9 mouse cellular contexts compared by ENCODE assay signal in the genomic region with DNA sequence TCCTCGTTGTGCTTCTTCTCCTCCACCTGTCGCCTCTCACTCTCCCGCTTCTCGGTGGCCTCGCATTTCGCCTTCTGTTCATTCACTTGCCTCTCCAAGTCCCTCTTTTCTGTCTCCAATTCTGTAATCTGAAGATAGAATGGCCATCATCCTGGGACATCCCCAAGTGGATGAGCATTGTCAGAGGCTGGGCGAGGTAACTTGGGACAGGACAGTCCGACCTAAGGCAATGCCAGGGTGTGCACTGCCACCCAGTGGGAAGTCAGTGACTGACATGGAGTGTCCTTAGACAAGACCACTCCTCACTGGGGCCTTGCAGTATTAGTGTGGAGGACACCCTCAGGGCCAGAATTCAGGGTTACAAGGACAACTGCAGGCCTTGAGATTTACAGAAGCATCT. TPM values are rescaled to one million over a fixed set of nuclear protein-coding genes. Genes with fewer than 3 reads are reported as not detected.
DNase-seq lines count a peak whose midpoint lies in the region; ATAC-seq and TF ChIP-seq lines count a peak whose summit lies in the region.
"Had no signal": no experiment of that assay in that cellular context is flagged by ENCODE, and none has a peak within 500 bp of the region (broad histone marks: within the 10 kb centered on the region; RNA-seq: fewer than 3 reads in every experiment).

No protein-coding gene starts in this region.

- no peaks in the 10 kb centered on the region for H3K79me3 ChIP-seq in C2C12 (ENCODE audit: low read depth)

- no peak overlapping the region for H3K4me3 ChIP-seq in C2C12 (ENCODE audit: insufficient read depth, poor library complexity, severe bottlenecking)
- H3K4me3 ChIP-seq in forebrain, embryonic 10.5 days = peak overlapping the region; percentile 41
- H3K4me3 ChIP-seq in liver, embryonic 16.5 days (ENCODE audit: low read depth, low read length) = no peak overlapping the region
- peak overlapping the region; percentile 17; the same call in 1 of the 2 replicates for H3K4me3 ChIP-seq in neural tube, embryonic 13.5 days
- H3K4me3 ChIP-seq: erythroblast, embryonic 14.5 days had no signal

- H3K27me3 ChIP-seq in C2C12 (ENCODE audit: control insufficient read depth, insufficient read depth, insufficient read length) = no peaks in the 10 kb centered on the region
- H3K27me3 ChIP-seq in forebrain, embryonic 10.5 days (ENCODE audit: poor library complexity, severe bottlenecking) = no peaks in the 10 kb centered on the region
- H3K27me3 ChIP-seq in liver, embryonic 16.5 days (ENCODE audit: control insufficient read depth, insufficient read depth, low read depth, low read length) = no peaks in the 10 kb centered on the region
- H3K27me3 ChIP-seq in neural tube, embryonic 13.5 days = 0 out of 2 replicates have a peak, but pooled peaks cover 4% of the 10 kb centered on the region

- H3K79me2 ChIP-seq in C2C12 (ENCODE audit: control insufficient read depth, insufficient read depth) = no peaks in the 10 kb centered on the region

- H3K4me1 ChIP-seq in forebrain, embryonic 10.5 days = peaks cover 30% of the 10 kb centered on the region
- H3K4me1 ChIP-seq in liver, embryonic 16.5 days (ENCODE audit: control insufficient read depth, low read depth, low read length) = peaks cover 7% of the 10 kb centered on the region
- no peaks in the 10 kb centered on the region; the same call in 1 of the 2 replicates for H3K4me1 ChIP-seq in neural tube, embryonic 13.5 days (replicated peaks)

- no peak overlapping the region for H3ac ChIP-seq in C2C12 (ENCODE audit: control insufficient read depth, insufficient read length, low read depth)

- peak; percentile 53 for TF ChIP-seq CTCF in C2C12 (IDR thresholded peaks at IDR 0.05; ENCODE audit: control insufficient read depth, insufficient read depth, insufficient read length)

- H3K36me3 ChIP-seq in C2C12 (ENCODE audit: control insufficient read depth, insufficient read depth) = peaks cover 22% of the 10 kb centered on the region
- peaks cover 23% of the 10 kb centered on the region for H3K36me3 ChIP-seq in forebrain, embryonic 10.5 days (replicated peaks)
- peaks cover 9% of the 10 kb centered on the region for H3K36me3 ChIP-seq in liver, embryonic 16.5 days (ENCODE audit: control insufficient read depth, insufficient read depth)
- H3K36me3 ChIP-seq in neural tube, embryonic 13.5 days = peaks cover 26% of the 10 kb centered on the region

- intact Hi-C loops in heart, postnatal 10 days (cut with DNase I) = loop anchor here (1.0 kb wide), 1 partner anchor 116 kb away; no protein-coding TSS in a partner anchor

- WGBS in forebrain, embryonic 10.5 days = 2% methylated on average over 8 of the region's 8 CpGs
- 5% methylated on average over 8 of the region's 8 CpGs for WGBS in liver, embryonic 16.5 days (ENCODE audit: insufficient replicate concordance)
- 4% methylated on average over 8 of the region's 8 CpGs for WGBS in neural tube, embryonic 13.5 days

- peak; percentile 40 to 47 for DNase-seq in adrenal gland, adult 18-20 months (ENCODE audit: low spot score in 2 of 2)
- DNase-seq in forebrain, embryonic 10.5 days (ENCODE audit: extremely low spot score, low spot score) = peak; percentile 72
- DNase-seq in heart, postnatal 10 days = peak; percentile 71 to 79
- peak; percentile 82 to 87 for DNase-seq in kidney, postnatal 4 days
- peak; percentile 79 for DNase-seq in testis, postnatal 10 days (ENCODE audit: low spot score)

- no peaks in the 10 kb centered on the region for H3K9me3 ChIP-seq in forebrain, embryonic 10.5 days
- H3K9me3 ChIP-seq in liver, embryonic 16.5 days (replicated peaks; ENCODE audit: control insufficient read depth, low read length) = no peaks in the 10 kb centered on the region
- H3K9me3 ChIP-seq in neural tube, embryonic 13.5 days = no peaks in the 10 kb centered on the region

- peak overlapping the region; percentile 42 for H3K4me2 ChIP-seq in liver, embryonic 16.5 days (ENCODE audit: low read depth, low read length)
- H3K4me2 ChIP-seq in neural tube, embryonic 13.5 days = peak overlapping the region; percentile 49

- ATAC-seq in liver, embryonic 16.5 days (ENCODE audit: low read depth) = no peak
- peak; percentile 85 for ATAC-seq in neural tube, embryonic 13.5 days (ENCODE audit: low read depth)

- H3K9ac ChIP-seq in liver, embryonic 16.5 days (ENCODE audit: low read depth, low read length) = no peak overlapping the region
- peak overlapping the region; percentile 23 for H3K9ac ChIP-seq in neural tube, embryonic 13.5 days

- peak overlapping the region; percentile 40; the same call in 1 of the 2 replicates for H3K27ac ChIP-seq in forebrain, embryonic 10.5 days
- H3K27ac ChIP-seq in liver, embryonic 16.5 days (ENCODE audit: low read length) = no peak overlapping the region
- H3K27ac ChIP-seq in neural tube, embryonic 13.5 days (replicated peaks) = no peak overlapping the region

TF ChIP-seq in C2C12, 6 proteins besides CTCF, POLR2A, EP300 and RAD21:
- TF ChIP-seq FOSL1 (IDR thresholded peaks at IDR 0.05; ENCODE audit: insufficient read depth, low read length, poor library complexity, severe bottlenecking) = no peak
- TF ChIP-seq USF1 (IDR thresholded peaks at IDR 0.05; ENCODE audit: low read depth) = no peak
- TF ChIP-seq CEBPB (IDR thresholded peaks at IDR 0.05; ENCODE audit: low read depth) = no peak
- TF ChIP-seq MYOG (IDR thresholded peaks at IDR 0.05; ENCODE audit: control insufficient read depth, extremely low read depth, insufficient read length) = no peak
- no peak for TF ChIP-seq MAX (IDR thresholded peaks at IDR 0.05)
- TF ChIP-seq MYOD1 (IDR thresholded peaks at IDR 0.05; ENCODE audit: control insufficient read depth, insufficient read length, low read depth) = no peak
TF ChIP-seq in C2C12: peak in this region for 0.

RNA-seq across cellular contexts. Expression of gene Dnali1, which starts 6.5 kb away (rescaled TPM):
- polyA plus RNA-seq in C2C12 (2012; fragmentation: generic; extraction: Trizol) = 0.04 TPM
- not detected for total RNA-seq in adrenal gland, adult 18-20 months (2021)
- polyA plus RNA-seq in forebrain, embryonic 10.5 days (2016; fragmentation: Nextera tagmentation; extraction: Ambion mirVana) = 0.28 and 0.30 TPM in 2 replicates
- total RNA-seq in heart, postnatal 10 days (2021) = not detected
- polyA plus RNA-seq in liver, embryonic 16.5 days (2015; fragmentation: Nextera tagmentation; extraction: Ambion mirVana) = not detected in 2 replicates
- polyA plus RNA-seq in neural tube, embryonic 13.5 days (2015; fragmentation: Nextera tagmentation; extraction: Ambion mirVana) = 0.54 and 0.63 TPM in 2 replicates
- polyA plus RNA-seq: erythroblast, embryonic 14.5 days had no signal

RNA-seq across cellular contexts. Expression of gene Snip1, which starts 7.4 kb away (rescaled TPM):
- 19.1 TPM for polyA plus RNA-seq in C2C12 (2012; fragmentation: generic; extraction: Trizol)
- 10 to 100 TPM; 16.9 to 20.7 TPM for total RNA-seq in adrenal gland, adult 18-20 months (2021)
- 28.5 and 30.8 TPM in 2 replicates for polyA plus RNA-seq in forebrain, embryonic 10.5 days (2016; fragmentation: Nextera tagmentation; extraction: Ambion mirVana)
- 10 to 100 TPM; 10.8 to 11.6 TPM for total RNA-seq in heart, postnatal 10 days (2021)
- 10.8 and 11.6 TPM in 2 replicates for polyA plus RNA-seq in liver, embryonic 16.5 days (2015; fragmentation: Nextera tagmentation; extraction: Ambion mirVana)
- polyA plus RNA-seq in neural tube, embryonic 13.5 days (2015; fragmentation: Nextera tagmentation; extraction: Ambion mirVana) = 23.8 and 27.9 TPM in 2 replicates

RNA-seq across cellular contexts. Expression of gene Meaf6, which starts 25.9 kb away (rescaled TPM):
- polyA plus RNA-seq in C2C12 (2012; fragmentation: generic; extraction: Trizol) = 31.3 TPM
- total RNA-seq in adrenal gland, adult 18-20 months (2021) = 10 to 100 TPM; 24.0 to 29.2 TPM
- polyA plus RNA-seq in forebrain, embryonic 10.5 days (2016; fragmentation: Nextera tagmentation; extraction: Ambion mirVana) = 82.6 and 96.5 TPM in 2 replicates
- total RNA-seq in heart, postnatal 10 days (2021) = 10 to 100 TPM; 27.7 to 31.4 TPM
- 15.9 and 17.8 TPM in 2 replicates for polyA plus RNA-seq in liver, embryonic 16.5 days (2015; fragmentation: Nextera tagmentation; extraction: Ambion mirVana)
- polyA plus RNA-seq in neural tube, embryonic 13.5 days (2015; fragmentation: Nextera tagmentation; extraction: Ambion mirVana) = 150 and 151 TPM in 2 replicates

RNA-seq across cellular contexts. Expression of gene Gnl2, which starts 42.6 kb away (rescaled TPM):
- polyA plus RNA-seq in C2C12 (2012; fragmentation: generic; extraction: Trizol) = 23.2 TPM
- total RNA-seq in adrenal gland, adult 18-20 months (2021) = 10 to 100 TPM; 57.3 to 61.3 TPM
- polyA plus RNA-seq in forebrain, embryonic 10.5 days (2016; fragmentation: Nextera tagmentation; extraction: Ambion mirVana) = 99.7 and 107 TPM in 2 replicates
- 10 to 100 TPM; 36.0 to 37.0 TPM for total RNA-seq in heart, postnatal 10 days (2021)
- 30.1 TPM in 2 replicates for polyA plus RNA-seq in liver, embryonic 16.5 days (2015; fragmentation: Nextera tagmentation; extraction: Ambion mirVana)
- polyA plus RNA-seq in neural tube, embryonic 13.5 days (2015; fragmentation: Nextera tagmentation; extraction: Ambion mirVana) = 91.6 and 94.2 TPM in 2 replicates

Comparison
In these comparisons a context has a peak if more than half of its experiments do, and no peak if none do; other contexts are left out.
1. H3K4me3 ChIP-seq: peak in forebrain, embryonic 10.5 days (single experiment) and neural tube, embryonic 13.5 days (single experiment); none in C2C12 (single experiment) and liver, embryonic 16.5 days (single experiment).
2. Peak in every context shown above with its lines, with median percentiles within 50 percentile points of each other: DNase-seq.